Mouse (Mus musculus): ENCODE results near the gene Tmem100.

The Tmem100 gene

GRCm38 (mm10) chr11:90029841-90030398, at the start of gene Tmem100:
Gene Tmem100, plus strand, starts transcription at chr11:90030348.
- no peak for DNase-seq (ENCODE audit: low spot score)

- no peak for DNase-seq (ENCODE audit: low spot score)
These were observed 47.2 kb upstream of the Tmem100 start for GRCm38 (mm10) chr11:89982918-89983317.

- no peak for DNase-seq (ENCODE audit: low spot score)
These were observed 45.7 kb upstream of the Tmem100 start for GRCm38 (mm10) chr11:89984436-89984835.

GRCm38 (mm10) chr11:89985200-89986187, 44.7 kb upstream of the Tmem100 start:
- DNase-seq (ENCODE audit: low spot score), result no peak

- no peak for DNase-seq (ENCODE audit: low spot score)
These were observed 43.6 kb upstream of the Tmem100 start for GRCm38 (mm10) chr11:89986516-89986915.

GRCm38 (mm10) chr11:89988936-89989589, 41.1 kb upstream of the Tmem100 start:
- peak; percentile 73 for DNase-seq (ENCODE audit: low spot score)

- no peak for DNase-seq (ENCODE audit: low spot score)
These were observed 38.5 kb upstream of the Tmem100 start for GRCm38 (mm10) chr11:89991661-89992060.

GRCm38 (mm10) chr11:89994706-89995105, 35.4 kb upstream of the Tmem100 start:
- no peak for DNase-seq (ENCODE audit: low spot score)

GRCm38 (mm10) chr11:89995596-89995995, 34.6 kb upstream of the Tmem100 start:
- no peak for DNase-seq (ENCODE audit: low spot score)

GRCm38 (mm10) chr11:89996406-89996805, 33.7 kb upstream of the Tmem100 start:
- no peak for DNase-seq (ENCODE audit: low spot score)

GRCm38 (mm10) chr11:89996856-89997255, 33.3 kb upstream of the Tmem100 start:
- DNase-seq (ENCODE audit: low spot score), result no peak

- no peak for DNase-seq (ENCODE audit: low spot score)
These were observed 31.0 kb upstream of the Tmem100 start for GRCm38 (mm10) chr11:89998996-89999770.

- DNase-seq (ENCODE audit: low spot score), result no peak
These were observed 29.5 kb upstream of the Tmem100 start for GRCm38 (mm10) chr11:90000666-90001065.

GRCm38 (mm10) chr11:90001396-90002230, 28.5 kb upstream of the Tmem100 start:
- DNase-seq (ENCODE audit: low spot score), result no peak

- peak; percentile 21 for DNase-seq (ENCODE audit: low spot score)
These were observed 27.7 kb upstream of the Tmem100 start, which contains the start of gene Pctp for GRCm38 (mm10) chr11:90002231-90002986. Gene Pctp, minus strand, starts transcription at chr11:90002894.

- DNase-seq (ENCODE audit: low spot score), result no peak
These were observed 27.2 kb upstream of the Tmem100 start for GRCm38 (mm10) chr11:90002987-90003348.

GRCm38 (mm10) chr11:90003386-90003785, 26.8 kb upstream of the Tmem100 start:
- DNase-seq (ENCODE audit: low spot score), result no peak

GRCm38 (mm10) chr11:90006111-90006510, 24.0 kb upstream of the Tmem100 start:
- DNase-seq (ENCODE audit: low spot score), result no peak

GRCm38 (mm10) chr11:90007791-90008531, 22.2 kb upstream of the Tmem100 start:
- no peak for DNase-seq (ENCODE audit: low spot score)

- no peak for DNase-seq (ENCODE audit: low spot score)
These were observed 16.5 kb upstream of the Tmem100 start for GRCm38 (mm10) chr11:90013657-90014056.
